In genomic region chr3:145242138-145242537, GRCm38 (mm10) we compare ENCODE assay signal across 28 mouse cellular contexts. TPM values are rescaled to one million over a fixed set of nuclear protein-coding genes. Genes with fewer than 3 reads are reported as not detected.
"Had no signal": no experiment of that assay in that cellular context is flagged by ENCODE, and none has a peak within 500 bp of the region (broad histone marks: within the 10 kb centered on the region; RNA-seq: fewer than 3 reads in every experiment).

No protein-coding gene starts in this region.

- H3K4me2 ChIP-seq: heart, embryonic 12.5 days; hindbrain, embryonic 12.5 days; hindbrain, embryonic 14.5 days; intestine, embryonic 15.5 days; kidney, embryonic 15.5 days; liver, embryonic 11.5 days; liver, embryonic 13.5 days; liver, embryonic 15.5 days had no signal

- H3K4me1 ChIP-seq: heart, embryonic 10.5 days; heart, embryonic 12.5 days; hindbrain, embryonic 10.5 days; hindbrain, embryonic 12.5 days; intestine, embryonic 15.5 days; kidney, embryonic 15.5 days; liver, embryonic 13.5 days; liver, embryonic 15.5 days had no signal

- H3K9me3 ChIP-seq: heart, embryonic 10.5 days; heart, embryonic 12.5 days; hindbrain, embryonic 10.5 days; hindbrain, embryonic 12.5 days; intestine, embryonic 15.5 days; kidney, embryonic 15.5 days; liver, embryonic 13.5 days; liver, embryonic 15.5 days had no signal

- H3K4me3 ChIP-seq: gastrocnemius, adult 2 months; heart, embryonic 10.5 days; heart, embryonic 12.5 days; hindbrain, embryonic 10.5 days; hindbrain, embryonic 12.5 days; intestine, embryonic 15.5 days; kidney, embryonic 15.5 days; liver, embryonic 13.5 days; liver, embryonic 15.5 days had no signal

- DNase-seq: gastrocnemius, adult 2 months; gastrocnemius, postnatal 10 days; gastrocnemius, postnatal 25 days; heart, adult 18-20 months; heart, postnatal 10 days; heart, postnatal 4 days; kidney, adult 18-20 months; kidney, adult 9 months; kidney, postnatal 14 days; kidney, postnatal 36 days; layer of hippocampus, adult 9-11 months; layer of hippocampus, postnatal 36 days; liver; liver, embryonic 13.5 days had no signal

- H3K27me3 ChIP-seq: heart, embryonic 12.5 days; hindbrain, embryonic 12.5 days; intestine, embryonic 15.5 days; kidney, embryonic 15.5 days; liver, embryonic 13.5 days; liver, embryonic 15.5 days had no signal

- ATAC-seq: hindbrain, embryonic 16.5 days; inflammation-experienced regulatory T-cells, adult 6 months; intestine, embryonic 15.5 days; intestine, postnatal 0 days had no signal

- H3K36me3 ChIP-seq: heart, embryonic 10.5 days; heart, embryonic 12.5 days; hindbrain, embryonic 10.5 days; hindbrain, embryonic 12.5 days; intestine, embryonic 15.5 days; kidney, embryonic 15.5 days; liver, embryonic 13.5 days; liver, embryonic 15.5 days had no signal

- H3K27ac ChIP-seq: gastrocnemius, adult 2 months; heart, embryonic 10.5 days; hindbrain, embryonic 10.5 days; hindbrain, embryonic 12.5 days; hindbrain, embryonic 14.5 days; intestine, embryonic 15.5 days; kidney, embryonic 15.5 days; kidney, postnatal 0 days; liver, embryonic 13.5 days; liver, embryonic 15.5 days had no signal

- H3K9ac ChIP-seq: heart, embryonic 12.5 days; hindbrain, embryonic 12.5 days; hindbrain, embryonic 14.5 days; intestine, embryonic 15.5 days; kidney, embryonic 15.5 days; liver, embryonic 13.5 days; liver, embryonic 15.5 days had no signal

RNA-seq across cellular contexts. Expression of gene Col24a1, which starts 50.1 kb away (rescaled TPM):
- total RNA-seq: granulocyte monocyte progenitor cell, adult 5-6 weeks had no signal
